Mouse (Mus musculus) urinary bladder, postnatal 4 days (tissue): ENCODE data around the gene Guk1.
A peak's percentile ranks its signal among the peaks of the same experiment; 100 is the strongest.
"Not testable (repeated sequence)": the region's sequence is repeated elsewhere in the genome, so short reads cannot be mapped to it uniquely, and the experiment has no call there.

ENCODE experiments used
- DNase-seq, 2 experiments: peaks; one replicate each; pipeline ENCODE4 v3.0.0; 2021 to 2022; ENCODE audit warnings: low spot score in 2 of 2

Gene Guk1

DNA sequence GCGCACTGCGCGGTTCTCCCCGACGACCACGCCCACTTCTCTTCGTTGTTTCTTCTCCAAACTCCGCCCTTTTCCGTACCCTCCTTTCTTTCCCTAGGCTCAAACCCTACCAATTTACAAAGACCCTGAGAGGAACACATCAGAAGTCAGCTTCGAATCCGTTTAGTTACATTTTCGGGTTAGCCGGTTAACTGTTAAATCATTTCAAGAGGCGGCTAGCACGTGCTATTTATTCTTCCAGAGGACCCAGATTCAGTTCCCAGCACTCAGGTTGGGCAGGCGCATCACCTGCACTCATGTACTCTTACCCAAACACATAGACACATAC is at the start of gene Guk1:
TSS of gene Guk1 (minus strand) at position 154 of the 328 bp plus-strand sequence.
- no peak for DNase-seq

DNA sequence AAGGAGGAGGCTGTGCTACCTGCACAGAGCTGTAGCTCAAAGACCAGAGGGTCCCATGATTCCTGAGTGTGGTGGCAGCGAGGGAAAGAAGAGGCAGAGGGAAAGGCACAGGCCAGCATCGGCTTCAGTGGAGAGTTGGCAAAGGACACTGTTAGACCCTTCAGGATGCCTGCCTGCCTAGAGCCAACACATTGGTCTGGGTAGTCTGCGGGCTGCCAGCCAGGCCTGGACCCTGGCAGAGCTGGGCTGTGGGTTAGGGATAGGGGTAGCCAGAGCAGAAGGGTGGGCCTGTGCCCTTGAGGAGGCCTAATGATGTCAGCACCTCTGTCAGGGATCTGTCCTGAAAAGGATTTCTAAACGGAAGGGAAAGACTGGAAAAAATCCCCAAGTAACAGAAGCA is 47.8 kb upstream of the Guk1 start:
- DNase-seq = no peak

DNA sequence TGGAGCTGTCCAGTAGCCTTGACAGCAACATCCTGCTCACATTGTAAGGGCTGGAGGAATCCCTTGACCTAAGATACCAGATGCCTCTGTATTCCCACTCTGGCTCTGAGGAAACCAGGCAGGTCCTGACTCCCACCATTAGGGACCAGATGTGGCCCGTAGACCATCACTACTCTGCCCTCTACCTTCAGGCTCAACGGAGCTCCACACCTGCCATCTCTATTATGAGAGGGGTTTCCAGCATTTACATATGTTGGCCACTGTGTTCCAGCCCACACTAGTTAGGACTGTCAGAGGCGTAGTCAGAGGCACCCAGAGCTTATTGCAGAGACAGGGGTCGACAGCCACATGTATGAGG is 47.4 kb upstream of the Guk1 start:
- no peak for DNase-seq

DNA sequence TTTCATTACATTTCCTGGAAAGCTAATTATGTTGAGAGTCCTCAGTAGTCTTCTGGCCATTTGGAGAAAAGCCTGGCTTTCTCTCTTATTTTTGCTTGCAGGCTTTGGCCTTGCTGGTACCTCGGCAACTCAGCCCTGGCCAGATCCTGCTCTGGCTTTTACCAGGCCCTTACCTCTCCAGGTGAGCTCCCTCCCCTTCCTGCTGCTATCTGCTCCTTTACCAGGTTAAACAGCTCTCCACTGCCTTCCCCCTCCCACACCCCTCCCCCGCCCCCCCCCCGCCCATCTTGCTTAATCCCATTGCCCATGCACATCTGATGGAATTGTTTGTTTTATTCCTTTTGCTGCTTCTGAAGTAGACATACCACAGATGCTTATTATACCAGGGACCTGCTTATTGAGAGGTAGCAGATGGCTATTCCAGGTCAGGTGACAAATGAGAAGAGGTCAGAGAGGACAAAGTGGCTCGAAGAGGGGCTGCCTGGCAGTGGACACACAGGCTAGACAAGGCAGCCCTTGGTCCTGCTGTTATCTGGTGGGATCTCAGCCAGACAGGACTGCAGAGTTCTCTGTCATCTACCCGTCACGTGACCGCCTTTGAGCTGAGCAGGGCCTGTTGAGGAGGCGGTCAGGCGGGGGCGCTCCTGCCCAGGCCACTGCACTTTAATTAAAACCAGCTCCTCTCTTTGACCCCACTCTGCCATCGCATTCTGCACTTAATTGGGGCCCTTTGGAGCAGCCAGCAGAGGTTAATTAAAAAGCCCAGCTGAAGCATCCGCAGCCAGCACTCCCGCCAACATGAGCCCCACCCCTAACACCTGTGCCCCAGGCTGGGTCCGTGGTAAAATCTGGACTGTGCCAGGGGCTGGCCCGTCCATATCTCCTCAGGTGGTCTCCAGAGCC is 46.8 kb upstream of the Guk1 start:
- peak; percentile 47 to 71 for DNase-seq

DNA sequence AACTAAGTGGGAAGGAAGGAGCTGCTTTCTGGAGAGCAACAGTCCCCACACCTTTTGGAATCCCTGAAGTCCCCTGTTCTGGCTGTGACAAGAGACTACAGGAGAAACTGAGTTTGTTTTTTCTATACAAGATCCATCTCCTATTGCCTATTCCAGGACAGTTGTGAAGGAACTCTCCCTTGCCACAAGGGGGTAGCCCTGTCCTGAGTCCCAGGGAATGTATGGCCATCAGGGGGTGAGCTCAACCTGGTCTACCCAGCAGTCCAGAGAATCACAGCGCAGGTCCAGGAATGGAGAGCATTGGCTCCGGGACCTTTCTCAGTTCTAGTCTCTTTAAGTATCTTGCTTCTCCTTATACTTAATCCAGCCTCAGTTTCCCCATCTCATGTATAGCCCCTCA is 40.8 kb upstream of the Guk1 start:
- no peak for DNase-seq

DNA sequence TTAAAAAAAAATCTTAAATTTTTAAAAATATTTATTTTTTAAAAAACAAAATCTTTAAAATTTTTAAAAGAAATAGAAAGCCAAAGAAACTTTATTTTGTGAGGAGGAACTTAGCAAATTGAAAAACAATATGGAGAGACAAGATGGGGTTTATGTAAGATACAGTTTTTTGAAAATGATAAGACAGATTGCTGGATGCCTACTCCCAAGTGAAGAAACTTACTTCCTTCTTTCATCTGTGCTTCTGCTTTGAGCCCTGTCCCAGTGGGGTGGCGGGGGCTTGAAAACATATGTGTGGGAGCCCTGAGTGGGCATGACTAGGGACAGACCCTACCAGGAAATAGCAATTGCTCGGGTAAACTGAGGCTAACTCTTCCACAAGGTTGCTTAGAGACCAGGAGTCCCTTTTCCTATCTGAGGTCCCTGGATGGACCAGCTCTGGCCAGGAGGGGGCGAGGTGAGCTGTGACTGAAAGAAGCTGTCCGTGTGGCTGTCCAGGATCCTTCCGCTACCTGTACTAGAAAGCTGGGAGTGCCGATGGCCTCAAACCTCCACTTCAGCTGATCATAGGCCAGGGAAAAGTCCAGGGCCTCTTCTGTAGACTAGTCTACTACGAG is 38.2 kb upstream of the Guk1 start:
- DNase-seq = no peak

DNA sequence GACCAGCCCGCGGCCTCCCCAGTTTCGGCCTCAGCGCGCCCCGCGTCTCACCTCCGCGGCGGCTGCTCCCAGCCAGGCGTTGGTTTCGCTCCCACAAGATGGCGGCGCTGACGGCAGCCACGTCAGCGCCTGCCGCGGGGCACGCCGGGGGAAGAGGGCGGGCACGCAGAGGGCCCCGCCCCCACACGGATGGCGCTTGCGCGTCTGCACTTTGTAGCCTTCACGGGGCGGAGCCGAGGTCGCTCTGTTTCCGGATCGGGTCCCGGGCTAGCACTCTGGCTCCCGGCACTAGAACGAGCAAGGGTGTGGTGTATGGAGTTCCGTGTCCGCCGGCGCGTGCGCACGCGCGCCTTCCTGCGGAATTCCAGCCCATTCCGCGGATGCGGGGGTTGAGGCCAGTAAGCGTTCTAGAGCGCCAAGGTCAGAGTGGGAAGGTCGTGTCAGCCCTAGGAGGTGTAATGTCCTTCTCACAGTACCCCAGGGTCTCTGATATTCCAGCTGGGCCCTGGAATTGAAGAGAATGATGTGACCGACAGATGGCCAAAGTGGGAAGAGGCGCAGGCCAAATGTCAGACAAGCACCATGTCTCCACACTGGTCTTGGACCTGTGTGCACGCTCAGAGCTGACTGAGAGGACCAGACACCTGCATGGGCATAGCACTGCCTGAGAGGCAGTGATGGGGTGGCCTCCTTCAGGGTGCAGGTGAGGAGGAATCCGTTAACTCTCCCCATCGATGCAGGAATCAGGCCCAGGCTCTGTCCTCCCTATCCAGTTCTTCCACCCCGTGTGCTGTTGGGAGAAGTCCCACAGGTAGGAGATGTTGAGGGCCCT is 36.3 kb upstream of the Guk1 start, which contains the start of gene Arf1:
TSS of gene Arf1 (minus strand) at position 149 of the 832 bp plus-strand sequence.
- DNase-seq = peak; percentile 95 to 96

DNA sequence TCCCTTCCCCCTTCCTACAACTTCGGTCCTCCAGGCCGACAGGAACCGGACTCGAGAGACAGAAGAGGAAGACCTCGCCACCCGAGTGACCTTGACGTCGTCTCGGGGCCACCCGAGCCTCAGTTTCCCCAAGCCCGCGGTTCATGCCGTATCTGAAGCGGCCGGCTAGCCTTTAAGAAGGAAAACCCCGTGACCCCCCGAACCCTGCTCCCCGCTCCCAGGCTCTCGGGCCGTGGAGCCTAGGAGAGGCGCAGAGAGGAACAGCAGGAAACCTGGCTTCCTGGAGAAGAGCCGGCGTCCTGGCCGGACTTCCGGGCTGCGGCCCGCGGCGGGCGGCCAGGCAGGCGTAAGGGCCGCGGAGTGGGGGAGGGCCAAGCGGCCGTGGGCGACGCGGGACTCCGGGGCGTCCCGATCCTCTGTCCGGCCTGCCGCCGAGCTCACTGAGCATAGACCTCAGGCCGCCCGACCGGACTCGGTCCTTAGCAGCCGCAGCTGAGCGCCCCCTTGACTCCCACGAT is 35.7 kb upstream of the Guk1 start:
- DNase-seq = no peak

DNA sequence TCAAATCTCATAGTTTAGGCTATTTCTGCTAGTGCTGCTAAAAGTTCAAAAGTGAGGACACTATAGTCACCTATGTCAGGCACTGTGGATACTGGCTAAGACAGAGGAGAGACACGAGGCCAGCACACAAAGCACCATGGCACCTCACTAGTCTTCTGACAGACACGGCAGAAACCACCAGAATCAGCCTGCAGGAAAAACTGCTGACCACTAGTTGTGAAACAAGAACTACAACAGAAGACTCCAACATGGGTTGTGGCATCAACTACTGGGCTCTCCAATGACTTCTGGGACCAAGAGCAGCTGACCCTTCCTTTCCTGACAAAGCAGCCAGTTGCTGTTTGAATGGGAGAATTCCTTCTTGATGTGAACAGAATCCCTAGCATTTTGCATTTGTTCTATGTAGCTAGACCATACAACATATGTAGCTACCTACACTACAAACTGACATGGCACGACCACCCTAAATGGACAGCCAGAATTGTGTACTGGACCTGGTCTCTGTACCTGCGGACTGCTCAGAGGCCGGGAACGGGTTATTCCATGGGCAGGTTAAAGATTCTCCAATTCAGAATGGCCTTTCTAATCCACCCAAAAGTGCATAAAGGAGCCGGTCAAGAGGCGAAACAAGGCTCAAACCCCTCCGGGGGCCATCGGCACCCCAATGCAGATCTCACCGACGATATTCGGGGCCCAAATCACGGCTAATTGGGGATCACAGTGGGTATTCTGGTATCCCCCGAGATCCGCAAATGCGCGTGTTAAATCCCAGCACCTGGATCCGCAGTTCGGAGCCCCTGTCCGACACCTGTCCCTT is 35.0 kb upstream of the Guk1 start:
- DNase-seq = no peak

DNA sequence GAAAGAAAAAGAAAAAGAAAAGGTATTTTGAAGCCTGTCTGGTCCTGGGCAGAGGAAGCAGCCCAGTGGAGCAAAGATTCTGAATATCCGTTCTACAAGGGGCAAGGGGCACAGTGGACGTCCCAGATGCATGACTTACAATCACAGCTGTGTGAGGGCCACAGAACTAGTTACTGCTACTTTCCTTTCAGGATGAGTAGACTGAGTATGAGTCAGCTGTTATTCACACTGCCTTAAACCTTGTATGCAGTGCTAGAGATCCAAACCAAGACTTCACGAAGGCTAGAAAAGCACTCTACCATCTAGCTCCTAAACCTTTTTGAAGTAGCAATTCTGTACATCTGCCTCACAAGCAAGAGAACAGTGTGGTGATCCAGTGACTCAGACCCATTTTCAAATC is 34.2 kb upstream of the Guk1 start:
- DNase-seq = no peak

DNA sequence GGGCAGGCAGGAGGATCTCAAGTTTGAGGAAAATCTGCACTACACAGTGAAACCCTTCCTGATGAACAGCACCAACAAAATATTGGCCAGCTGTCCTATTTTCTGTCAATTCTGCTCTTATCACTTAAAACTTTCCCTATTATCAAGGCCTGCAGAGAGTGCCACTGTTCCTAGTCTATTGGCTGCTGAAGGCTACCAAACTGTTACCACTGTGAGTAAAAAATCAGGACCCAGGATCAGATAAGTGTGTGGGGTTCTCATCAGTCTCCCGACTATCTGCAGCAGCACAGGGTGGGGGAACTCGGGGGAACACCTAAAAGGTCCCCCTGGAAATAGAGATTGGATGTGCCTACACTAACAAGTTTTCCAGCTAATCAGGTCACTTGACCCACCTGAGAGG is 33.2 kb upstream of the Guk1 start:
- no peak for DNase-seq

DNA sequence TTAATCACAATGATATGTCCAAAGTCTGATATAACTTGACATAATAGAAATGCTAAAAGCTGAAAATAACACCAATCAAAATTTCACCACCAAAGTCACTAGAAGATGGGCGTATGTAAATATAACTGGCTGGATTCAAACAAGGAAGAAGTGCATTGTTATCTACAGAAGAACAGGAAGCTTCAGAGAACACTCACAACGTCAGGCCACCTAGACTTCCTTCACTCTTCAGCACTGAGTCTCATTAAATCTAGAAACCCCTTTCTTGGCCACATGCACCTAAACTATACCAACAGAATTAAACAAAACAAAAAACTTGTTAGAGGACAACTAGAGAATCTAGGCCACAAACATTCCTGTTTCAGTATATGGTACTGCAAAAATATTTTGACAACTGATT is 32.5 kb upstream of the Guk1 start:
- DNase-seq = no peak

DNA sequence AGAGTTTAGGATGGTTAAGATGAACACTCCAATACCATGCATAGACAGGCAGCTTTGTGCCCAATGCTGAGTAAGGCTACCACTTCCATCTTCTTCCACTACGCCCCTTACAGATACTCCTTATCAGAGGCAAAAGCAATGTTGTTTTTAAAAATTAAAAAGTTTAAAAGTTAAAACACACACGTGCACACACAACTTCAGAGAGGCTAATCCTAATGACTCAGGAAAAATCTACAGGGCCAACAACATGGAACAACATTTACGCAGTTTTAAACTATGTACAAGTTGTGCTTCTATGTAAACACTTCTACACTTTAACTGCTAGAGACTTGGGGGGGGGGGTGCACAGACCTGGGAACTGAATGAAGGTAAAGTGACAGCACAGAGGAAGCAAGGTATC is 32.0 kb upstream of the Guk1 start:
- no peak for DNase-seq

DNA sequence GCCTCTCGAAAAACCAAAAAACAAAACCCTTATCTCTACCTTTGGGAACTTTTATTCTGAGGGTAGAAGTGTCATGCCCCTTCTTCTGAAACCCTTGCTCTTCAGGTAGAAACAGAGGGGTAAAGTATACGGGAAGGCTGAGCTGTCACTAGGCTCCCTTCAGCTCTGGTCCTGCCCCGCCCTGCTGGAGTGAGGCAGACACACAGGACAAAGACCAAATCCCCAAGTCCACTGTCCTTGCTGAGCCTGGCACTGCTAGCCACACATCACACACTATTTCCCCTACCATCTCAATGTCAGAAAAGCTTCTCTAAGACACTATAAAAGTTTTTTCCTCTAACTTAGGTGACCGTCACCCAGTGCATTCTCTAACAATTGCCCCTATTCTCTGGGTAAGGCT is 30.3 kb upstream of the Guk1 start:
- no peak for DNase-seq

DNA sequence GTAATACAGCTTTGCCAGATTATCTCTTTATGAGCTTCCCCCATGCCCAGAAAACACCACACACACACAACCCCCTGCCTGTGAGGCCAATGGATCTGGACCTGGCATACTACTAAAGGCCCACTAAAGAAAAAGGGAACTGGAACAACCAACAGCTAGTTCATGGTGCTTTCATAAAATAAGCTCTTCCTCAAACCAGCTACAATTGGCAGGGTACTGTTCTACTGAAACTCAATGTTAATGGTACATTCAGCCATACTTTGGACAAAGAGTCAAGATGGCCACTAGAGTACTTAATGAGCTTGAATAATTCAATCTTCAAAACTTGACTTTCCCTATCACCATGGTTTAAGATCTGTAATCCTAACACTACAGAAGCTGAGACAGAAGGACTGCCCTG is 29.6 kb upstream of the Guk1 start:
- DNase-seq = no peak

DNA sequence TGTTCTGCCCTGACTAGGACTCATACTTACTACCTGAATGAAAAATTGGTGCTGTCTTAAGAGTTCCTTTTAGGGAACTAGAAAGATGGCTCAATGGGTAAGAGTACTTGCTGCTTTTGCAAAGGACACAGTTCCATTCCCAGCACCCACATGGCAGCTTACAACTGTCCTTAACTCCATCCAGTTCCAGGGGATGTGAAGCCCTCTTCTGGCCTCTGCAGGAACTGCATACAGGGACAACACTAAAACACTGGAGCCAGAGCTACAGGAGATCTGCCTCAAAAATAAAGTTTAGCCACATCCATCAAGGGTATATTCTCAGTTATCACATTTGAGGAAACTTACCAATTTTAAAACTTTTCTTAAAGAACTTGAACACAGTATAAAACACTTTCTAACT is 27.1 kb upstream of the Guk1 start:
- DNase-seq = no peak

DNA sequence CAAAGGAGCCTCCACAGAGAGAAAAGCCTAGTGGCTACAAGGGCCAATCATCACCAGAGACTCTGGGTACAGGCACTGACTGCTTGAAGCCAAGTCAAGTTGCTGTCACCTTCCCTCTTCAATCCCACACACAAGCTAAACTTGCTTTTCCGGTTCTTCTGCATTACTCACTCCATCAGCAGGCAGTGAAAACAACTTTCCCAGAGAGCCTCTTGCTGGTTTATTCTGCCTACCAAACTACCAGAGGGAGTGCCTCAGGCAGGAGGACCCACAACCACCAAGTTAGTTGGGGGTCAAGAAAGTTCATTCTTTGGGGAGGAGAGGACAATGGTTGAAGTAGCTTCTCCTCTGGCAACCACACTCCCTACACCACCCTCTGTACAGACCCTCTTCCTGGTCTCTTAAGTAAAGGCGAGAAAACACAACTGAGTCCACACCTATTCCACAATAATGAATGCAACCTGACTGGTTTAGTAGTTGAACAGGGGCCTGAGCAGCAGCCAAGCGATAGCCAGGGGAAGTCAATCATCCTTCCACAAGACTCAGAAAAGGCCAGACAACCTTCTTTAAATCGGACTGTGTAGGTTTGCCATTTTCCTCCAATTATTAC is 26.5 kb upstream of the Guk1 start:
- no peak for DNase-seq

DNA sequence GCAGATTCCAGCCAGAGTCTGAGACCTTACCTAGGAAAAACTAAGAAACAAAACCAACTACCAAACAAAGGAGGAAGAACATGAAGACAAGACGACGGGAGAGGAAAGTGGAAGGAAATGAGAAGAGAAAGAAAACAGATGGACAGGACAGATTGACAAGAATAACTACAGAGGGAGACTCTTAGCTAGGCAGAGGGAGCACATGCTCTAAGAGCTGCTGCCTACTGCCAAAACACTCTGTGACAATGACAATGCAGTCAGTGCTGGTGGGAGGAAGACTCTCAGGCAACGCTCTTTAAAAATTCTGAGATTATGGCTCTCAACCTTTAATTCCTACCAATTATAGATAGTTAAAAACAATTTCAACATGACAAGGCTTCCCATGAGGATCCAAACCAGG is 24.9 kb upstream of the Guk1 start:
- no peak for DNase-seq

DNA sequence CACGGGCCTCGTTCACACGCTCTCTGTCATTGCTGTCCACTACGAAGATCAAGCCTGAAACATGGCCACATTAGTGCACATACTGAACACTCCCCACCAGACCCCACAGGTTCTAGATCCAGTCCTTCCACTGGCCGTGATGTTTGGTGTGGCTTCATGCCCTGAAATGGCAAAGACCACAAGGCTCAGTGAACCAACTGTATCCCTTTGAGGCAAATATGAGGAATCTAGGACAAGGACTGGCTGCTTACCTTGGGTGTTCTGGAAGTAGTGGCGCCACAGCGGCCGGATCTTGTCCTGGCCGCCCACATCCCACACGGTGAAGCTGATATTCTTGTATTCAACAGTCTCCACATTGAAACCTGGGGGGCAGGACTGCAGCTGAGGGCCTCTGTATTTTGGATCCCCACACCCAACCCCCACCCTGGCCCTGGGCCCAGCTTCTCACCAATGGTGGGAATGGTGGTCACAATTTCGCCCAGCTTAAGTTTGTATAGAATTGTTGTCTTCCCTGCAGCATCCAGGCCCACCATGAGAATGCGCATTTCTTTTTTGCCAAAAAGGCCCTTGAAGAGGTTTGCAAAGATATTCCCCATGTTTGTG is 21.0 kb upstream of the Guk1 start:
- DNase-seq = no peak

DNA sequence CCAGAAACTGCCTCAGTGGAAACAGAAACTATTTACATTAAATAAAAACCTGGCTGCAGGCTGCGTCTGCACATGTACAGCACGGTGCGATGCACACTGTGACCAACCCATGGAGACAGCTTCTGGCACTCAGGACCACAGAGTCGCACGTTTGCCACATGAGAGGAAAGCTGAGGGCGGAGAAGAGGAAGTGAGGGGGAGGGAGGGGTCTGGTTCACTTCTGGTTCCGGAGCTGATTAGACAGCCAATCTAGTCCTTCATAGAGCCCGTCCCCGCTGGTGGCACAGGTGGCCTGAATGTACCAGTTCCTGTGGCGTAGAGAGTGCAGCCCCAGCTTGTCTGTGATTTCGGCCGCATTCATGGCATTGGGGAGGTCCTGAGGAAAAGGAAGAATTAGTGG is 20.3 kb upstream of the Guk1 start:
- DNase-seq = not testable (repeated sequence)

DNA sequence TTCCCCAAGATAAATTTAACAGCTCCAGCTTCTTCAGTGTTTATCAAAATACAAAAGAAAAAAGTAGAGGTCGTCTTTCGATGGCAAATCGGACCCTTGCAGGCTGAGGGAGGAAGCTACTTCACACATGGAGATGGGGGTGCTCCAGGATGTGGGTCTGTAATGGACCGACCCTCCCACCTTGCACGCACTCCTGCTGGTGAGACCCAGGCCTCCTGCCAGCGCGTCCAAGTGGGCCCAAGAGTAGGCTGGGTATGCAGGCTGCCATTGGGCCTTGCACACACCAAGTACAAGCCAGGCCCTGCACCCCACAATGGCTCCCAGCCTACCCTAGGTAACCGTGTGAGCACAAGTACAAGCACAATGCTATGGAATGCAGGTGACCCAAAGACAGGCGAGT is 19.5 kb upstream of the Guk1 start:
- DNase-seq = not testable (repeated sequence)
